Mouse (Mus musculus) heart, postnatal 0 days (tissue): Measurements from ENCODE around the gene Hdac7. TPM values are rescaled to one million over a fixed set of nuclear protein-coding genes. Genes with fewer than 3 reads are reported as not detected.

Experiments used
- ATAC-seq: fragments of 200-750 bp; cut with Nextera tagmentation; 2 replicates; pipeline ENCODE4 v1.8.0; 2017; ENCODE audit warnings: low read depth, moderate number of reproducible peaks, moderate library complexity; ENCODE audit not compliant: insufficient read depth
- DNase-seq: peaks from one replicate; pipeline ENCODE4 v3.0.0-alpha.2; 2016; ENCODE audit warnings: low spot score
- H3K27ac ChIP-seq: fragments of 300-500 bp; sonication (generic); 2 replicates; pipeline ENCODE4 v1.5.1; 2014; ENCODE audit warnings: low read depth, mild to moderate bottlenecking
- H3K27me3 ChIP-seq: fragments of 300-500 bp; sonication (generic); 2 replicates; pipeline ENCODE4 v1.6.1; 2014; ENCODE audit warnings: low read length, mixed read lengths; ENCODE audit not compliant: control insufficient read depth, insufficient read depth
- H3K36me3 ChIP-seq: fragments of 300-500 bp; sonication (generic); replicated peaks from 2 replicates; pipeline ENCODE4 v1.6.1; 2014; ENCODE audit warnings: low read length, mixed read lengths; ENCODE audit not compliant: control insufficient read depth, insufficient read depth
- H3K4me1 ChIP-seq: fragments of 300-500 bp; sonication (generic); 2 replicates; pipeline ENCODE4 v1.6.1; 2014; ENCODE audit warnings: antibody characterized with exemption; ENCODE audit not compliant: control insufficient read depth, insufficient read depth
- H3K4me2 ChIP-seq: fragments of 300-500 bp; sonication (generic); 2 replicates; pipeline ENCODE4 v1.6.1; 2014; ENCODE audit warnings: low read depth, mild to moderate bottlenecking, low read length, moderate library complexity
- H3K4me3 ChIP-seq: fragments of 300-500 bp; sonication (generic); 2 replicates; pipeline ENCODE4 v1.5.1; 2014; ENCODE audit warnings: low read depth, low read length
- H3K9ac ChIP-seq: fragments of 300-500 bp; sonication (generic); replicated peaks from 2 replicates; pipeline ENCODE4 v1.6.1; 2014; ENCODE audit warnings: low read depth, low read length, mixed read lengths
- H3K9me3 ChIP-seq: fragments of 300-500 bp; sonication (generic); replicated peaks from 2 replicates; pipeline ENCODE4 v1.6.1; 2016; ENCODE audit warnings: low read length; ENCODE audit not compliant: control insufficient read depth
- CTCF ChIP-seq: IDR thresholded peaks from 2 replicates; pipeline ENCODE4 v1.5.1; 2016; ENCODE audit warnings: antibody characterized with exemption, control low read depth, low read depth
- EP300 ChIP-seq: IDR thresholded peaks from 2 replicates; pipeline ENCODE4 v1.6.1; 2016; ENCODE audit warnings: antibody characterized with exemption, low read depth
- WGBS: fragments of 180-500 bp; shearing (Covaris S2); extraction: QIAGEN DNeasy Blood & Tissue Kit; methylation state at CpG from one replicate; pipeline ENCODE4 v1.1.7; 2014; 5-methylcytosine and 5-hydroxymethylcytosine counted together
- polyA plus RNA-seq: library from polyadenylated mRNA; unstranded; fragments of >200 nt; fragmentation: Nextera tagmentation; extraction: Ambion mirVana; gene quantifications from 2 replicates; pipeline ENCODE4 v1.2.1, GENCODE M21; 2015
- total RNA-seq: library from RNA; depleted of rRNA; stranded (reverse); fragments of >200 nt; gene quantifications from 2 replicates; pipeline ENCODE4 v1.2.3, GENCODE M21; 2014; ENCODE audit warnings: low replicate concordance

Gene Hdac7
- total and polyA plus RNA-seq, 2 experiments from 2014 or later, result 15.6 to 34.4 TPM

DNA sequence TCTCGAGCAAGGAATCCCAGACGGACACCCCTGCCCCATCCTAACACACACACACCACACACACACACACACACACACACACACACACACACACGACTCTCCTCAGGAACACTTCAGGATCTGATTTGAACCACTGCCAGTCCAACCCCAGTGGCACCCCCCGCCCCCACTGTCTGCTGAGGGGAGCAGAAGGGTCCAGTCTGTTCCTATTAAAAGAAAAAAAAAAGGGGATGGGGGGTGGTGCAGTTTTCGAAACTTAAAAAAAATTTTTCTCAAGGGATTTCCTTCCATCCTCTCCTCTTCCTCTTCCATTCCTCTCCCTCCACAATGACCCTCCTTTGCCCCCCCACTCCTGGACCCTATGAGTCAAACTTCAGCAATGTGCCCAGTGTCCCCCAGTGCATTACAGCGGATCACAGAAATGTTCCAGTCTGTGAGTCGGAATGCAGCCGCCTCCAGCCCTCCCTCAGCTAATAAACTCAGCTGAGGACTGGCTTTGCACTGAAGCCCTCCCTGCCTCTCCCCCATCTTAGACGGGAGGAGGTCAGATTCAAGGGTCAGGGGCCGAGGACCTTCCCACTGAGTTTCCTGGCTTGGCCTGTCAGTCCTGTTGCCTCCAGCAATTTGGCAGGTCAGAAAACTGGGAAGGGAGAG lies 12.2 kb downstream of the Hdac7 start:
- peak; percentile 39; the same call in 1 of the 2 replicates for ATAC-seq
- Histone ChIP-seq H3K9ac (peak overlapping the region; percentile 100), H3K9me3 (no peaks in the 10 kb centered on the region), H3K36me3 (no peaks in the 10 kb centered on the region), H3K4me3 (peak overlapping the region; percentile 98), H3K27me3 (no peaks in the 10 kb centered on the region), H3K4me1 (peaks cover 44% of the 10 kb centered on the region), H3K27ac (peak overlapping the region; percentile 99), H3K4me2 (peak overlapping the region; percentile 86)
- whole genome bisulfite sequencing, result 6% methylated on average over 10 of the region's 10 CpGs
- TF ChIP-seq CTCF (no peak), EP300 (no peak)
- peak; percentile 82 for DNase-seq

DNA sequence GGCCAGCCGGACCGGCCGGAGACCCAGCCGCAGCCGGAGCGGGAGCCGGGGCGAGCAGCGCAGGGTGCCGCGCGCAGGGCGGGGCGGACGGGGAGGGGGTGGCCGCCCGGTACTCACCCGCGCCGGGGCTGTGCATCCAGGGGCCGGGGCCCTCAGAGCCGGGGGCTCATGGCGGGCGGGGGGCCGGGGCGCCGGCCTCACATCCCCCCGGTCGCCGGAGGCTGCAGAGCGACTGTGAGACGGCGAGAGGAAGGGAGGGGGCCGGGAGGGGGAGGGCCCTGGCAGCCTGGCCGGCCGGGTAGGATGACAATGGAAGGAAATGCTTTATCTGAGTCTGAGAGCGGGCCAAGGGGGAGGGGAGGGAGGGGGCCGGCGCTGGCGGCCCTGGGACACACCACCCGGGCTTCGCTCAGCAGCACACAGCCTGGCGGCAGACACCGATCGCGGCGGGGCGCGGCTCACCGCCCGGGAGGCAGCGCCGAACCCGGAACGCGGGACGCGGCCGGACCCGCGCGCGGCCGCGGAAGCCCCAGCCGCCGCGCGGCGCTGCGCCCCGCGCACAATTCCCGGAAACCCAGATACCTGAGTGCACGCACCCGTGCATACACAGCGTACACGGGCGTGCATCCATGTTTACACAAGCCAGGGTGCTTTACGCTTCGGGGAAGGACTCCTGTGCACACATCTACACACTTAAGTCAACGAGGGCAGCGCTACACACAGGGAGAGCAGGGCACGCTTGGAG lies 12.9 kb downstream of the Hdac7 start:
- ATAC-seq (peak; percentile 85), DNase-seq (peak; percentile 82)
- no peaks in the 10 kb centered on the region for H3K27me3 ChIP-seq
- H3K4me1 ChIP-seq, result peaks cover 42% of the 10 kb centered on the region
- peak overlapping the region; percentile 98 for H3K4me3 ChIP-seq
- H3K4me2 ChIP-seq, result peak overlapping the region; percentile 86
- no peaks in the 10 kb centered on the region for H3K9me3 ChIP-seq
- peak overlapping the region; percentile 100 for H3K9ac ChIP-seq
- H3K27ac ChIP-seq, result peak overlapping the region; percentile 99
- TF ChIP-seq EP300, result no peak
- no peak for TF ChIP-seq CTCF
- no peaks in the 10 kb centered on the region for H3K36me3 ChIP-seq
- WGBS, result under 1% methylated on average over 58 of the region's 84 CpGs

DNA sequence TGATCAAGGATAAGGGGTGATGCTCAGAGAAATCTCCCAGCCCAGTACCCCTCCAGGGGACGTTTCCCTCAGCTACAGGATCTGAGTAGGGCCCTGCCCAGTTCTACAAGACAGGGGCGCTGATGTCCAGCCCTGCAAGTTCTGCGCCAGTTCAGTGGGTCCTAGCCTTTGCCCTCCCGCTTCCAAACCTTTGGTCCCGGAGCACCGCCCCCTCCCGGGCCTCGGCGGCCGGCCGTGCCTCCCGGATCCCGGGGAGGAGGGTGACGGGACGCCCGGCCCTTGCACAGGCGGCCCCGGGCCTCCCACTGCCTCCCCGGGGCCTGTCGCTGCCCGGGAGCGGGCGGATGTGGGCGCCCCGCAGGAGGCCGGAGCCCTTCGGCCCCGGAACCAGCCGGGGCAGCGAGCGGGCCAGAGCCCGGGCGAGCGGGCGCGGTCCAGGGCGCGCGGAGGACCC lies 13.5 kb downstream of the Hdac7 start:
- ATAC-seq (peak; percentile 18), DNase-seq (no peak)
- Histone ChIP-seq H3K4me3 (peak overlapping the region; percentile 98), H3K27ac (peak overlapping the region; percentile 99), H3K27me3 (no peaks in the 10 kb centered on the region), H3K36me3 (no peaks in the 10 kb centered on the region), H3K4me1 (peaks cover 43% of the 10 kb centered on the region), H3K9me3 (no peaks in the 10 kb centered on the region), H3K9ac (peak overlapping the region; percentile 100), H3K4me2 (peak overlapping the region; percentile 86)
- under 1% methylated on average over 36 of the region's 39 CpGs for WGBS
- TF ChIP-seq EP300, result no peak
- no peak for TF ChIP-seq CTCF

DNA sequence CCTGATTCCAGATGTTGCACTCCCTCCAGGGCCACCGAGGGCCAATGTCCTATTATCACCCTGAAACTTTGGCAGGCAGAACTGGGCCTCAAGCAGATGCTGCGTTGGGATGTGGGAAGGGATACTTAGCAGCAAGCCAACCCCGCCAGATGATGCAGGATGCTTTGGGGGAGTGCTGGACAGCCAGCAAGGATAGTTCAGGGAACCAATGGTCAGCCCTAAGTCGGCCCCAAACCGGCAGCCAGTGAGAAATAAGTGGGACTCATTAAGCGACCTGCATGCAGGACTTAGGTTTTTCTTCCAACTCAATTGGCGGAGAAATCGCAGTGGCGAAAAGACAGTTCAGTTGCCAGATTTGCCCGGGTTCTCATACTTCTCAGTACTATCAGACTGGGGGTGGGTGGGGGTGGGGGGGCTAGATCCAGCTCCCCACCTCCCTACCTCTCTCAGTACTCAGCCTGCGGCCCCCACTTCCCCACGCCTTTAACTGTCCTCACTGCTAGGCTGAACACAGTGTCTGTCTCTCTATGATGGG lies 14.0 kb downstream of the Hdac7 start:
- Histone ChIP-seq H3K27me3 (no peaks in the 10 kb centered on the region), H3K4me1 (peaks cover 48% of the 10 kb centered on the region), H3K27ac (peak overlapping the region; percentile 99), H3K9me3 (no peaks in the 10 kb centered on the region), H3K9ac (peak overlapping the region; percentile 100), H3K36me3 (no peaks in the 10 kb centered on the region), H3K4me3 (peak overlapping the region; percentile 98), H3K4me2 (peak overlapping the region; percentile 86)
- no peak for ATAC-seq
- WGBS, result 41% methylated on average over 12 of the region's 12 CpGs
- TF ChIP-seq EP300, result no peak
- TF ChIP-seq CTCF, result no peak
- peak; percentile 41 for DNase-seq

DNA sequence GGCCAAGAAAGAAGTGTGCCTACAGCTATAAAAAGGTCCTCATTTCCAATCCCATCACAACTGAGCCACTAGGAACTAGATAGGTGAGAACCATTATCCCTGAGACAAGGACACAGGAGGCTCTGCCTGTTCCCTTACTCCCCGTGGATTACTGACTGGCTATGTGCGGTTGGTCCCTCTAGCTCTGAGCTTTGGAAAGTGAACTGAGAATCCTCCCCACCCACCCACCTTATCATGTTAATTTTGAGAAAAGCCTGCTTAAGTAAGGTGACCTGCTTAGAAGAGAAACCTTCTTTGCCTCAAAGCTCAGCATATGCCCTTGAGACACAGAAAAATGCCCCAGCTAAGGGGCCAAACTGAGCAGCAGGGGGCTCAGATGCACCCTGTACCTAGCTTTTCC lies 14.9 kb downstream of the Hdac7 start:
- H3K9ac ChIP-seq, result peak overlapping the region; percentile 100
- ATAC-seq (no peak), DNase-seq (no peak)
- H3K4me1 ChIP-seq, result peaks cover 55% of the 10 kb centered on the region
- TF ChIP-seq EP300, result no peak
- TF ChIP-seq CTCF, result no peak
- WGBS, result 40% methylated on average over 2 of the region's 2 CpGs
- peak overlapping the region; percentile 86 for H3K4me2 ChIP-seq
- H3K27ac ChIP-seq, result peak overlapping the region; percentile 99
- no peaks in the 10 kb centered on the region for H3K36me3 ChIP-seq
- peak overlapping the region; percentile 98 for H3K4me3 ChIP-seq
- no peaks in the 10 kb centered on the region for H3K9me3 ChIP-seq
- no peaks in the 10 kb centered on the region for H3K27me3 ChIP-seq
